Mouse (Mus musculus): ENCODE measurements around the gene Abca2. TPM values are rescaled to one million over a fixed set of nuclear protein-coding genes. Genes with fewer than 3 reads are reported as not detected.

The Abca2 gene
- total RNA-seq, 2 experiments from 2014 or later: 30.4 to 34.3 TPM

DNA sequence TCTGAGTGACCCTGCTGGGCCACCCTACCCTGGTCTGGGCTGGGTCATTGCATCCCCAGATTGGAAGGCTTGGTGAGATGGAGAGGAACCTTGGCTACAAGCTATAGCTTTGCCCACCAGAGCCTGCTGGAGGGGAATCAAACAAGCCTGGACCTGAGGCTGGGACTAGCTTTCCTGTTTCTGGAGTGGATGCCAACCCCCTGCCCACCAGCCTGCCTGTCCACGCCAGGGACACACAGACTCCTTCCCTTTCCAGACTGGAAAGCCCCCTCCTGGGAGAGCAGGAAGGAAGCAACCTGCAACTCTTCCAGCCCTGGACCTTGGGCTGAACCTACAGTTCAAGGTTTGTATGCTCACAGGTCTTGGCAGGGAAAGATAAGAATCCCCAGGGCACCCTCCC, 4.9 kb upstream of the Abca2 start:
- DNase-seq (ENCODE audit: low spot score in 2 of 2): no peak

DNA sequence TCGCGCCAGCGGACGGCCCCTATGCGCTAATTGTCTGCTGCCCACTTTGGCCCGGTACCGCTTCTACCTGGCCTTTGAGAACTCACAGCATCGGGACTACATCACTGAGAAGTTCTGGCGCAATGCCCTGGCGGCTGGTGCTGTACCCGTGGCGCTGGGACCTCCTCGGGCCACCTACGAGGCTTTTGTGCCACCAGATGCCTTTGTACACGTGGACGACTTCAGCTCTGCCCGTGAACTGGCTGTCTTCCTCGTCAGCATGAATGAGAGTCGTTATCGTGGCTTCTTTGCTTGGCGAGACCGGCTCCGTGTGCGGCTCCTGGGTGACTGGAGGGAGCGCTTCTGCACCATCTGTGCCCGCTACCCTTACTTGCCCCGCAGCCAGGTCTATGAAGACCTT, 3.0 kb upstream of the Abca2 start:
- no peak for DNase-seq (ENCODE audit: low spot score in 2 of 2)

- DNase-seq (ENCODE audit: low spot score in 2 of 2): peak in 1 of 2 experiments; percentile 50
Measured at GRCm38 (mm10) chr2:25426721-25427191, 1.7 kb upstream of the Abca2 start.

- DNase-seq (ENCODE audit: low spot score in 2 of 2): no peak
Measured at GRCm38 (mm10) chr2:25427256-25427655, 1.2 kb upstream of the Abca2 start.

DNA sequence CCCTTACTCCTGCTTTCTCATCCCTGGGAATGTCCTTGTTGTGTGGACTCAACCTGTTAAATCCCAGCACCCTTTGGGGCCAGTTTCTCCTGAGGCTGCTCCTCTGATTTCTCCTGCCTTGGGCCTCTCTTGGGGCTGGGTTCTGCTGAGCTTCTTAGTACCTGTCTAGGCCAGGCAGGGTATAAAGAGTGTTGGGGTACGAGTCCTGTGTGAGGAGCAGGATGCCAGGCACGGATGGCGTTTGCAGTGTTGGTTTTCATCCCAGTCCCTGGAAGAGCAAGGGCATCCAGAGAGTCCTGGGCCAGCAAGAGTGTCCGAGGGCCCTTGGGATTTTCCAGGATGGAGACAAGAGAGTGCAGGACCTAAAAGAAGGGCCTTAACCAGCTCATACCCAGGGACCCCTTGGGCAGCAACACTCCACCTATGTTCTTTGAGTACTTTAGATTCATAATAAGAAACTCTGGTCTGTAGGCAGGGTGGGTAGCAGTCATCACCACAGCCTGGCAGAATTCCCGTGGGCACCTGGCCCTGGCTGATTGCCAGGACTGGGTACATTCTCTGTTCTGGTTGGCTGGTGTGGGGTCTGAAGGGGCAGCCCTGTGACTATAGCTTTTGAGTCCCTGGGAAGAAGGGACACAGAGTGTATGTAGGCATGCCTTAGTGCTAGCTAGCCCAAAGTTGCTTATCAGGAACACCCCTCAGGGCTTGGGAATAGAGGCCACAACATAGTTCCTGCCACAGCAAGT, 1.1 kb downstream of the Abca2 start:
- no peak for DNase-seq (ENCODE audit: low spot score in 2 of 2)

DNA sequence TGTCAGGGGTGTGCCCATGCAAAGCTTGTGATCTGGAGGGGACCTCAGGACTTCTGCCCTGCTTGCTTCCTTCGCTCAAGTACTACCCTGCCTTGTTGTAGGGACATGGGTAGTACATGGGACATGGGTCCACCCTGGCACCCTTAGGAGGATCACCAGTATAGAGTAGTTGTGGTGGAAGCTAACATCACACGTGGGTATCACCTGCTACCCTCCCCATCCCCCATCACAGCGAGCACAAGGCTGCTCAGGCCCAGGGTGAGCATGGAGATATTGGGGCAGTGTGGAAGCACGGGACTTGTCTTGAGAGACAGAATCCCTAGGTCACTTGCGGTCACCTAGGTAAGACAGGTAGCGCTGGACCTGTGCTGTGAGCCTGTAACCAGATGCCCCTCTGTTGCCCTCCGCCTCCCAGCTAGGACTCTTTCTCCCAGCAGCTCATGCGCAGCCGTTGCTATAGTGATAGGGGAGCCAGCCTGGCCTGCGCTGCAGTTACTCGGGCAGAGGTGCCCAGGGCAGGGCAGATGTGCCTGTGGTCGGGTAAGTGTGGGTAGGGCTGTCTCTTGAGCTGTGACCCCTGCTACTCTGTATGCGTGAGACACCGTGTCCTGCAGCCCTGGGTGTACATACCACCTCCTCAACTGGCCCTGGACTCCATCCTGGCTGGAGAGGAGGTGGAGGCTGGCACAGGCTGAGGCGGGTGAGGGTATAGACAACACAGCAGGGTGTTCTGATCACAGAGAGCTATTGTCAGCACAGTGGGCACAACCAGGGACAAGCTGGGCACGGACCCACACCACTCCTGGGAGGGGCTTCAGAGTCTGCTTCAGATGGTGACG, 2.1 kb downstream of the Abca2 start:
- no peak for DNase-seq (ENCODE audit: low spot score in 2 of 2)

DNA sequence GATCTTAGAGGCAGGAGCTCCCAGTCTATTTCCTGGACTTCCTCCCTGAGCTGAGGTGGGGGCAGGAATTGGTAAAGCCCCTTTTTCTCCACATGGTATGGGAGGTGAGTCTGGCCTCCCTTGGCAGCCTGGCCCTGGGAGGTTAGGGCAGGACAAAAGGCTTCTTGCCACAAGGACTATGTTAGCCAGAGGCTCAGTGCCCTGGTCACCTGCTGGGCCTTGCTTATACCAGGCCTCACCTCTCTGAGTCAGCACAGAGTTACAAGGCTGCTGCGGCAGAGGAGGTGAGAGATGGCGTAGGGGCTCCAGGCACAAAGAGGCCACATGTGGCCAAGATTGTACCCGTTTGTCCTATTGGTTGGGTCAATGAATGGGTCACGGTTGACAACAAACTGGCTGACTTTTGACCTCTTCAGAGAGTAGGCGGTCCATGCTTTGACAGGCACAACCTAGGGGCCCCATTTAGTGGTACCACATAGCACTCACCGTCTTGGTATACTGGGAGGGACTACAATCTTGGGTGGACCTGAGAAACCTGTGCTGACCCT, 2.9 kb downstream of the Abca2 start:
- DNase-seq (ENCODE audit: low spot score in 2 of 2): no peak

DNA sequence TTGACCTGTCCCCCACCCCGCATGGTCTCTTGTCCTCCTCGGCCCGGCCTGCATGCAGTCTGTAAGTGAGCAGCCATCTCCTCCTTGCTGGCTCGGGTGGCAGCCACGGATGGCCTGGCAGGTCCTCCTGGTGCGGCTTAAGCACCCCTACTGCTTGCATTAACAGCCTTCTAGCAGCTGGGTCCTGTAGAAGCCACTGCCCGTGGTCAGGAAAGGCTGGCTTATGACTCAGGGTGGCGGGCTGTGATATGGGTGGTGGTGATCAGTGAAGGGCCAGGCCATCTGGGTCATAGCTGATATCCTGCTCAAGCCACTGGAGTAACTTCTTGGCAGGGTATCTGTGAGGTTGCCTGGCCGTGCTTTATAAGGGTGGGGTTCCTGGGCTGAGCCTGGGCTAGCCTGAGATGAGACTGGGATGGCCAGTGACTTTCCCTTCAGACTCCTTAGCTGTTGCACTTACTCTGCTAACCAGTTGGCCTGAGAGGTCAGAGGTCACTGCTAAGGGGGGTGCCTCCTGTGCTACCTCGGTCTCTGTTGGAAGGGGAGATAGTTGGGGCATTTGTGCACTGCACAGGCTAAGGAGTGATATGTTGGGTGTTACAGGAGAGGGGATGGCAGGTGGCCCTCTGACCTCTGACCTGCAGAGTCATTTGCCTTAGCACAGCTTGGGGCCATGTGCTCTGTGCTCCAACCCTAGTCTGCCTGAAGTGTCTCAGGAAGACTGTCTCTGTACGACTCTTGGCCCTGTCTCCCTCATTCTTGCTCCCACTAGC, 4.0 kb downstream of the Abca2 start:
- no peak for DNase-seq (ENCODE audit: low spot score in 2 of 2)

- no peak for DNase-seq (ENCODE audit: low spot score in 2 of 2)
Measured at GRCm38 (mm10) chr2:25433101-25433500, 4.6 kb downstream of the Abca2 start.

DNA sequence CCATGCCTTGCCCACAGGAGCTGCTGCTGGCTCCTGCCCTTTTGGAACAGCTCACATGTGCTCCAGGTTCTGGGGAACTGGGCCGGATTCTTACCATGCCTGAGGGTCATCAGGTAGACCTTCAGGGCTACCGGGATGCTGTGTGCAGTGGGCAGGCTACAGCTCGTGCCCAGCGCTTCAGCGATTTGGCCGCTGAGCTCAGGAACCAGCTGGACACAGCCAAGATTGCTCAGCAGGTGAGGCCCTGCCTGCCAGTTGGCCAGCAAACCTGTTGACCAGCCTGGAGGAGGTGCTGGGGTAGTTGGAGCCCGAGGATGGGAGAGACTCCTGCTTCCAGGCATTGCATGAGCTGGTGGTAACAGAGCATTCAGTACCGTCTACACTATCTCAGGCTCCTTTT, 5.8 kb downstream of the Abca2 start:
- DNase-seq (ENCODE audit: low spot score in 2 of 2): no peak

- no peak for DNase-seq (ENCODE audit: low spot score in 2 of 2)
Measured at GRCm38 (mm10) chr2:25436286-25436820, 7.8 kb downstream of the Abca2 start.

- no peak for DNase-seq (ENCODE audit: low spot score in 2 of 2)
Measured at GRCm38 (mm10) chr2:25441067-25441466, 12.6 kb downstream of the Abca2 start.

- no peak for DNase-seq (ENCODE audit: low spot score in 2 of 2)
Measured at GRCm38 (mm10) chr2:25442682-25443081, 14.2 kb downstream of the Abca2 start.

DNA sequence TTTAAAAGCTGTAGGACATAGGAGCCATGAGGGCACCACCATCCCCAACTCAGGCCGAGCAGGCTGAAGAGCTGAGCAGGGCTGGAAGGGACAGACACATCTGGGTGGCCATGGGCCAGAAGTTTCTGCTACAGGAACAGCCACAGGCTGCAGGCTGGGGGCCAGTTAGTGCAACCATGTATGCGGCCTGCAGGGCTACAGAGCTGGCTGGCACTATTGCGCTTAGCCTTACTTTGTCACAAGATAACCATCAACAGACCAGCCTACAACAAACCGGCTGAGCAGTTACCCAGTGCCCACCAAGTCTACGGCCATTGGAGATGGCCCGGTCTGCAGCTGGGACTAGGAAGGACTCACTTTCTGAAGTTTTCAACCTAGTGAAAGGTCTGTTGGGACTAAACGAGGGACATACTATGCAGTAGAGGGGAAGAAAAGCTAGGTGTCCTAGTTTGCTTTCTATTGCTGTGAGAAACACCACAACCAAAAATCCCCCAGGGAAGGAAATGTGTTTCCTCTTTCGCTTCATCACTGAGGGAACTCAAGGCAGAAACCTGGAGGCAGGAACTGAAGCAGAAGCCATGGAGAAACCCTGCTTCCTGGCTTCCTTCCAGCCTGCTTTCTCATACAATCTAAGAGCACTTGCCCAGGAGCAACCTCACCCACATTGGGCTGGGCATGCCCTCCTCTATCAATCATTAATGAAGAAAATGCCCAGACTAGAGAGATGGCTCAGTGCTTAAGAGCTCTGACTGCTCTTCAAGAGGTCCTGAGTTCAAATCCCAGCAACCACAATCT, 22.5 kb downstream of the Abca2 start:
- DNase-seq (ENCODE audit: low spot score in 2 of 2): no peak

GRCm38 (mm10) chr2:25452951-25453350, 24.4 kb downstream of the Abca2 start:
- no peak for DNase-seq (ENCODE audit: low spot score in 2 of 2)

DNA sequence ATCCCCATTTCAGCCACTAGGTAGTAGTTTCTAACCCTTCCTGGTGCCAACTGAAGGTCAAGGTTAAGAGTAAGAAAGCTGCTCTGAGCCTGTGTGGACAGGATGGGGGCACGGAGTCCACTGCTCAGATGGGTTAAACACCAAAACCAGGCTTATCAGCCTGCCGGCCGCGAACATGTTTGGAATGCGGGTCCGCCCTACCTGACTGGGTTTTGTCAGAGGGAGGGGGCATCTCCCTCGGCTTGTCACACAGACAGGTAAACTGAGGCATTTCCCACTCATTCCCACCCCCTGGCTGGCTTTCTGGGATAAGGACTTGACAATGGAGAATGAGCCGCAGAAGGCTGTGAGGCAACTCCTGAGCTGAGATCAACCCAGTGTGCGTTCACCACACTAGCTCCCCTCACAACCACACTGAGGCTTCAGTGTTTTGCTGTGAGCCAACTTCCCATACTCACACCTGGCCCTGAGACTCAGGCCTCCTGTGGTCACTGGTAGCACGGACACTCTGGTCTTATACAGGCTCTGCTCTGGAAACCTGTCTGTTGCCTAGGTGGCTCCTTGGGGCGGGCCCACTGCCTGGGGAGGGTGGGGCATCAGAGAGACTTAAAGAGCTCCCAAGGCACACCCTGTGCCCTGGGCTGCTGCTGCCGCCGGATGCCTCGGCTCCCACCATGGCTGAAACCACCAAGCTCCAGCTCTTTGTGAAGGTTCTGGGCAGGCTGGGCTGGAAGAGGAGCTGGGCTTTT, 27.9 kb downstream of the Abca2 start, which contains the start of gene Clic3:
Gene Clic3 (plus strand): TSS at position 634 of the 749 bp plus-strand sequence.
- no peak for DNase-seq (ENCODE audit: low spot score in 2 of 2)

- no peak for DNase-seq (ENCODE audit: low spot score in 2 of 2)
Measured at GRCm38 (mm10) chr2:25457022-25457896, 28.8 kb downstream of the Abca2 start.

DNA sequence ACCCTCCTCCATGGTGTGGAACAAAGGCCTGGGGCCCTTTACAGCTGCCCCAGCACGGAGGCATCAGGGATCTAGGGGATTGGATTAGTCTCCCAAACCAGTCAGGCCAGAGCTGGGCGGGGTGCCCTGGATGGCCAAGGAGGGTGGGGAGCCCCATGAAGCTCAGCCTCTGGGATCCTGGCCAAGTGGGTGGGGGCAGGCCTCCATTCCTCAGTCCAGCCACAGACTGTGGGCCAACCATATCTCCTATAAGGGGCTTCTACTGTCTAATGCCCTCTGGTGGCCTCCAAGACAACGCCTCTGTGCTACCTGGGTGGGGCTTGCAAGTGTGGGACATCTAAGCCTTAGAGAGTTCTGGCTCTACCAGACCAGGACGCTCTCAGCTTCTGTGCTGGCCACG, 30.4 kb downstream of the Abca2 start:
- DNase-seq (ENCODE audit: low spot score in 2 of 2): no peak
